Mouse (Mus musculus) thymus, postnatal 10 days (tissue): ENCODE results near the gene Hectd1.

ENCODE experiments used
- DNase-seq, 2 experiments: peaks; one replicate each; pipeline ENCODE4 v3.0.0; 2021; ENCODE audit warnings: low spot score in 2 of 2

Hectd1 gene

DNA sequence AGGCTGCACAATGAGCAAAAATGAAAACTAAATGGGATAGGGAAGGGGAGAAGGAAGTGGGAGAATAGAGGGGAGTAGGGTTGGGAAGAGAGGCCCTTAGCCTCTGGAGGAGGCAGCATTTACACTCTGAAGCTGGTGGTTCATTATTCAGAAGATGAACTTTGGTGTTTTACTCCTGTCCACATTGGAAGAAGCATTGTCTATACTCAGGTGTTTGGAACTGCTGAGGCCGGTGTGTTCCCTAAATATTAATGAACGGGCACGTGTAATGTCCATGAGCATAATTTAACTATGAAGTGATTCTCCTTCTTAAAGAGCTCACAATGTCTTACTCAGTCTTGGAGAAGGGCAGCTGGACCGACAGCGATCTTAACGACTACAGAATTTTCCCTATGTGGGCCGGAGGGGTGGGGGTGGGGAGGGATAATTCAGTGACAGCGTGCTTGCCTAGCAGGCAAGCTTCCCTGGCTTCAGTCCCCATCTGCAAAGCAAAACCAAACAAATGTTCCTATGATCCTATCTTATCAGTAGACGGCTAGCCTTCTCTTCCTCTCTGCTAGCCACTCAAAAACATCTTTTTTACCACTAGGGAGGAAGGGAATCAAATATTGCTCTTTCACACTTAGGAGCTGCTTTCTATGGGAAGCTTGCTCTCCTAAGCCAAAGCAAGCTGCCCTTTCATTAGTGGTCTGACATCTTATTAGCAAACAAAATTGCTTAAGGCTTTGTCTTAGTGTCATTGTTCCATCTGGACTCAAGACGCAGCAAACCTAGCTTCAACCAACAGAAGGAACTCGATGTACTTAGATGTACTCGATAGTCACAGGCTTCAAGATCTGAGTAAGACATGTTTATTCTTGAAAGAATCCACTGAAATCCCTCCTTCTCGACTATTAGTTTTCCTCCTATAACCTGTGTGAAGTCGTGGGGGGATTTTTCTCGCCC, 14.5 kb upstream of the Hectd1 start:
- no peak for DNase-seq

- no peak for DNase-seq
These were observed 12.9 kb upstream of the Hectd1 start for GRCm38 (mm10) chr12:51842081-51842864.

DNA sequence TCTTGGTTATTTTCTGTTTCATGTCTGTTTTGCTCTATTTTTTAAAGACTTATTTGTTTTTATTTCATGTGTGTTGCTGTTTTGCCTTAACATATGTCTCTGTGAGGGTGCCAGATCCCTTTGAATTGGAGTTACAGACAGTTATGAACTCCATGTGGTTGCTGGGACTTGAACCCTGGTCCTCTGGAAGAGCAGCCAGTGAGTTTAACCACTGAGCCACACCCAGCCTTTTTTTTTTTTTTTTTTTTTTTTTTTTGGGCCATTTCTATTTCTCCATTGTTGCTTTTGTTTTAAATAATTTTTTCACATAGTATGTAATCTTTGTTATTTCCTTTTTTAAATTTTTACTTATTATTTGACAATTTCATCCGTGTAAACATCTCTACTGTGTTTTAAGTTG, 10.5 kb upstream of the Hectd1 start:
- no peak for DNase-seq

GRCm38 (mm10) chr12:51835219-51835618, 5.9 kb upstream of the Hectd1 start:
- DNase-seq = no peak

DNA sequence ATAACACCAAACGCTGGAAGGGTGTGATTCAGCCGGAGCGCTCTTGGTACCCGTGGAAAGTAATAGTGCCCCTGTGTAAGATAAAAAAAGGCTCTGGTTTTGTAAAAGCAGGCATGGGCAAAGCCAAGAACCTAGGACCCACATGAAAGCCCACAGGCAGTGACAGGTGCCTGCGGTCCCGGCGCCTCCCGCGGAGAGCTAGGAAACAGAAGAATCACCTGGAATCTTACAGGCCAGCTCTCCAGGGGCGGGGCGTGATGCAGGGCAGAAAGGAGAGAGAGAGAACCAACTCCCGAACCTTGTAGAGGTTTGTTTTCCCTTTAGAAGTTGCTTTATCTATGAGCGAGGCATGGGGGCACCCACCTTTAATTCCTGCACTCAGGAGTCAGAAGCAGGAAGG, 2.6 kb upstream of the Hectd1 start:
- DNase-seq = no peak

DNA sequence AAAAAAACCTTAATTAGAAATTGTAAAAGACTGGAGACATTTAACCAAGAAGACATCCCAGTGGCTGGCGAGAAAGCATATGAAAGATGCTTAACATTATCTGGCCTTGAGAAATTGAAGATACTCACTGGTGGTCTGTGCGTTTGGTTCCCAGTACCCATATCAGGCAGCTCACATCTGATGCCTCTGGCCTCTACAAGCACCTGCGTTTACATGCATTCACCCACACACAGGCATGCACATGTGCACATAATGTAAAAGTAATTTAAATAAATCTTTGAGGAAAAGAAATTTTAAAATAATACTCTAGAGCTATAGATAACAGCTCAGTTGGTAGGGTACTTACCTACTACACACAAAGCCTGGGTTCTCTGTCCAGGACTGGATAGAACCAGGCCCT, 2.0 kb upstream of the Hectd1 start:
- no peak for DNase-seq

DNA sequence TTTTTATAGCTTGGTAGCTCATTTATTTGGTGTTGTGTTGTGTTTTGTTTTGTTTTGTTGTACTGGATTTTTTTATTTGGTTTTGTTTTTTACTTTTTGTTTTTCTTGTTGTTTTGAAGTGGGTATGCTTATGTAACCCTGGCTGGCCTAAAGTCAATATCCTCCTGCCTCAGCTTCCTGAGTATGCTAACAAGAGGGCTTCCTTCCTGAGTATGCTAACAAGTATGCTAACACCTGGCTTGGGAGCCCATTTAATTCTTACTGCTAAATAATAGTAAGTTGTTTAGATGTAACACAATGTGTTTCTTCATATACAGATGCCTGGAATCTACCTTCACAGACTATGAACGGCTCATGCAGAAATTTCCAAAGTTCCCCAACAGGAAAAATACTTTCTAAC, 1.3 kb upstream of the Hectd1 start:
- no peak for DNase-seq

- DNase-seq = peak in 1 of 2 experiments; percentile 9
These were observed 704 bp upstream of the Hectd1 start for GRCm38 (mm10) chr12:51830077-51830402.

GRCm38 (mm10) chr12:51828716-51829289, 533 bp downstream of the Hectd1 start:
- DNase-seq = peak; percentile 69 to 75

- DNase-seq = no peak
These were observed 1.2 kb downstream of the Hectd1 start for GRCm38 (mm10) chr12:51827958-51828650.

DNA sequence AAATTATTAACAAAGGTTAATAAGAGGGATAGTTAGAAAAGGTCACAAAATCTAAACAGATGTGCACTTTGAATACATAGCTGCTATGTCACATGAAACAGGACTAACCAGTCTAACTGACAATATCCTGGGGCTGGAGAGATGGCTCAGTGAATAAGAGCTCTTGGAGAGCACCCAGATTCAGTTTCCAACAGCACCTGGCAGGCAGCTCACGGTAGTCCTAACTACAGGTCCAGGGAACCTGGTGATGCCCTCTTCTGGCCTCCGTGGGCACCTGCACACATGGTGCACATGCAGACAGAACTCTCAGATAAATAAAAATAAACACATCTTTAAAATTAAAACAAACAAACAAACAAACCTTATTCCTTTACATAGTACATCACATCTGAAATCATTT, 4.0 kb downstream of the Hectd1 start:
- DNase-seq = no peak

DNA sequence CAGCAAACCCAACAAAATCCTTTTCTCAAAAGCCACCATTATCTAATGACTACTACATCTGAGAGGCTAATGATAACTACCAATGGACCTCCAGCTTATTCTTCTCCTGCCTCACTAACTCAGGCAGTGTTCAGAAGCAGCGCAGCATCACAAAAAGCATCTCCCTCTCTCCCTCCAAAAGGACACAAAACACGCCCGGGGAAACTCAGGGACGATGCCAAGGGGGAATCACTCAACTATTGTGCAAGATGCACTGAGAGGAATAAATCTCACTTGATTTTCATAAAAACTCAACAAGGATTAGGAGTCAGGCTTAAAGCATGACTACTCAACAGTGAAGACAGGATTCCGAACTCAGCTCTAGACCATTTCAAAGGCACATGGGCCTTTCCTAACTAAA, 6.0 kb downstream of the Hectd1 start:
- DNase-seq = no peak

DNA sequence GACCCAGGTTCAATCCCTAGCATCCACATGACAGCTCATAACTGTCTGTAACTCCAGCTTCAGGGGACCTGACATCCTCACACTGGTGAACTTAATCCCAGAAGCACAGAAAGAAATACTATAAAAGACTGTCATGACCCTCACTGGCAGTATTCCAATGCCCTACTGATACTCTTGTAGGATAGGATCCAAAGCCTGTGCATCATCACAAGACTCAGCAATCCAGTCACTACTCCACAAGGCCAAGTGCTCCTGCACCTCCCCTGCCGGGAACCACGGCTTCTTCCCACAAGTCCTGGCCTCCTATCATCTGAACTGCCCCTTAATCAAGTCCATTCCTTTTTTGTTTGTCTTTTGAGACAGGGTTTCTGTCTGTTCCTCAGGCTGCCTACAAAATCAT, 6.5 kb downstream of the Hectd1 start:
- no peak for DNase-seq

DNA sequence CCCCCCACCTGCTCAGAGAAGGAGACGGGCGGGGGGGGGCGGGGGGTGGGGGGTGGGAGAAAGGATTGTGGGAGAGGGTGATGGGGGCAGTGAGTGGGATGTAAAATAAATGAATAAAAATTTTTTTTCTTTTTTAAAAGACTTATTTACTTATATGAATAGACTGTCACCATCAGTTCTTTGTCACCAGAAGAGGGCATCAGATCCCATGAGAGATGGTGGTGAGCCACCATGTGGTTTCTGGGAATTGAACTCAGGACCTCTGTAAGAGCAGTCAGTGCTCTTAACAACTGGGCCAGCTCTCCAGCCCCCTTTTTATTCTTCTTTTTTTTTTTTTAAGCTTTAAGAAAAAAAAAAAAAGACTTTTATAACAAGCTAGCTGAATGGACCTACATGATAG, 7.1 kb downstream of the Hectd1 start:
- DNase-seq = no peak

DNA sequence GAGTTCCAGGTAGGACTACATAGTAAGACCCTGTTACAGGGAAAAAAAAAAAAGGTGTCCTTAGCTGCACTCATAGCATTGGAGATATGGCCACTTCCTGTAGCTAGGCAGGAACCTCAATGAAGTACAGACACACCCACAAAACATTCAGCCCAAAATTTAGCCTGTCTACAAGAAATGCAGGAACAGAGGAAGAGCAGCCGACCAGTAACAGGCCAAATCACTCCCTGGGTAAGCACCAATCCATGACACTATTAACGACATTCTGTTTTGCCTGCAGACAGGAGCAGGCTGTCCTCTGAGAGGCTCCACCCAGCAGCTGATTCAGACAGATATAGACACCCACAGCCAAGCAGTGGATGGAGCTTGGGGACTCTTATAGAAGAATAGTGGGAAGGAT, 8.1 kb downstream of the Hectd1 start:
- no peak for DNase-seq

GRCm38 (mm10) chr12:51819951-51820498, 9.3 kb downstream of the Hectd1 start:
- no peak for DNase-seq

DNA sequence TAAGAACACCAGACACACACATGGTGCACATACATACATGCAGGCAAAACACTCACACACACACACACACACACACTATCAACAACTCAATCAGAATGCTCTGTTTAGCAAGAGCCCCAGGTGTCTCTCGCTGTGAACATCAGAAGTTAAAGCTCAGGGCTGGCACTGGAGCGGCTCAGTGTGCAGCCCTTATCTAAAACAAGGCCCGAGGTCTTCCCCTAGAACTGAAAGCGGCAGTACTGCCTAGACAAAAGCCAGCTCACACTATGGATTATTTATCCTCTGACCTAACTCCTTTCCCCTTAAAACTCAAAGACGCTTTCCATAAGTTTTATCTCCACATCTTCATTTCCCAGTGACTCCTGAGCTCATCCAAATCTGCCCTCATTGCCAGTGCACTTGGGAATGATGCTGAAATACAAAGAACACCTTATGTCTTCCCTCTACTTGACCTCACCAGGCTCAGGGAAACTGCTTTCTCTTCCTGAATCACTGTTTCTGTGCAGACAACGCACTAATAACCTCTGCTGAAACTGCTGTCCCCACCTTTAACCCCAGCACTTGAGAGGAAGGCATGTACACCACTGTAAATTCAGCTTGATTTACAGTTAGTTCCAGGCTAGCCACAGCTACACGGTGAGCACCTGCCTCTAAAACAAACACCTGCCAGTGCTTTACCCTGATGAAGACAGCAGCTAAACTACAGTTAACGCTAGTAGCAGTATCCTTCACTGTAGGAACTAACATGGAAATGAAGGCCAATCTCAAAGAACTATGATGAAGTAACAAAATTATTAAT, 11.3 kb downstream of the Hectd1 start:
- DNase-seq = no peak

DNA sequence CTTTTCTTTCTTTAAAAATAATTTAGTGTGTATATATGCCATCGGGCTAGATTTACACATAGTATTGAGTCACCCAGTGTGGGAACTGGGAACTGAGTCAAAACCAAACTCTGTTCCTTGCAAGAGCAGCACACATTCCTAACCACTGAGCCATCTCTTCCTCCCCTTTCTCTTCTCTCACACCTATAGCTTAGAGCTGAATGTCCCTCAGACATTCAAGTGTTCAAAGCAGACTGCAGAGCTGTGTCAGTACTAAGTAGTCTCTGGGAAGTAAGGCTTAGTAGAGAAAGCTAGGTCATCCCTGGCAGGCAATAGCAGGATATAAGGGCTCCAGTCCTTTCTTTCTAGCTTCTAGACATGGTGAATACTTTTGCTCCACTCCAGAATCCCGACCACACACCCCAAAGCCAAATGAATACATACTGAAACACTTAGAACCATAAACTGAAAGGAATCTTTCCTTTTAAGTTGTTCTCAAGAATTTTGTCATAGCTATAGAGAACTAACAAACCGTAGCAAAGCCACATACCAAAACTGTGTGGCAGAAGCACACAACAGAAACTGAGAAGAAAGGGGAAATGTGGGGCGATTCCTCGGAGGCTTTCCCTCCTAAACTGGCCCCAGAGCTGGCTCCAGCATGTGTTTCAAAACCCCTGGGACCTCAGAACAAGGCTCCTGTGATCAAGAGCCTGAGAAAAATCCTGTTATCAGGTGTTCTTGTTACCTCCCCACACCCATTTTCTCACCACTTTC, 17.8 kb downstream of the Hectd1 start:
- DNase-seq = no peak

- no peak for DNase-seq
These were observed 18.8 kb downstream of the Hectd1 start for GRCm38 (mm10) chr12:51810564-51810963.

- DNase-seq = peak in 1 of 2 experiments; percentile 31
These were observed 44.5 kb downstream of the Hectd1 start for GRCm38 (mm10) chr12:51784842-51785241.
